In the genomic region with DNA sequence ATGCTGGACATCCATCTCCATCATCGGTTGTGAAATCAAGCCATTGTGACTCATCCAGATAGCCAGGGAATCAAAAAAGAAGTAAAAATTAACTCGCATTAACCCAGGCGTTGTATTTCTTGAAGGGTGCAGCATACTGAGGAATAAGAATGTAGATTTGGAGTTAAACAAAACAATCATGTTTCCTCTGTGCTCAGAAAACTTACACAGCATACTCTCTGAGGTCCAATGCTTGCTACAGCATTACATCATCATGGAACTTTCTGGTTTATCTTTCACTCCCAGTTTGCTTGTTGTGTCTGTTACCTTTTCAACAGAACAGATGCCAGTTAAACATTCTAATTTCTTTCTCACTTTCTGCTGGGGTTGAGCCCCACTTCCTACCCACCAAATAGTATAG, we compare ENCODE assay signal across 20 mouse cellular contexts.
"Had no signal": no experiment of that assay in that cellular context is flagged by ENCODE, and none has a peak within 500 bp of the region (broad histone marks: within the 10 kb centered on the region; RNA-seq: fewer than 3 reads in every experiment).

No protein-coding gene starts in this region.

- H3K9ac ChIP-seq: limb, embryonic 13.5 days; liver, embryonic 12.5 days; liver, embryonic 15.5 days; lung, embryonic 14.5 days; midbrain, embryonic 12.5 days; midbrain, embryonic 15.5 days; neural tube, embryonic 13.5 days had no signal

- H3K9me3 ChIP-seq: limb, embryonic 10.5 days; limb, embryonic 13.5 days; liver, embryonic 12.5 days; liver, embryonic 15.5 days; midbrain, embryonic 12.5 days; midbrain, embryonic 15.5 days; neural tube, embryonic 13.5 days had no signal

- H3K36me3 ChIP-seq: limb, embryonic 10.5 days; limb, embryonic 13.5 days; liver, embryonic 12.5 days; liver, embryonic 15.5 days; midbrain, embryonic 12.5 days; midbrain, embryonic 15.5 days; neural tube, embryonic 13.5 days had no signal

- ATAC-seq: intestine, postnatal 0 days; liver, embryonic 12.5 days; midbrain, embryonic 15.5 days had no signal

- H3K27ac ChIP-seq: kidney, postnatal 0 days; layer of hippocampus, adult 2 months; limb, embryonic 10.5 days; limb, embryonic 13.5 days; liver, embryonic 12.5 days; liver, embryonic 15.5 days; macrophage; midbrain, embryonic 12.5 days; midbrain, embryonic 15.5 days; neural tube, embryonic 13.5 days had no signal

- H3K4me3 ChIP-seq: layer of hippocampus, adult 2 months; limb, embryonic 10.5 days; limb, embryonic 13.5 days; liver, embryonic 12.5 days; liver, embryonic 15.5 days; midbrain, embryonic 12.5 days; midbrain, embryonic 15.5 days; neural tube, embryonic 13.5 days had no signal

- H3K27me3 ChIP-seq: limb, embryonic 13.5 days; liver, embryonic 12.5 days; liver, embryonic 15.5 days; midbrain, embryonic 12.5 days; midbrain, embryonic 15.5 days; neural tube, embryonic 13.5 days had no signal

- H3K4me2 ChIP-seq: limb, embryonic 13.5 days; liver, embryonic 12.5 days; liver, embryonic 15.5 days; lung, embryonic 14.5 days; midbrain, embryonic 12.5 days; midbrain, embryonic 15.5 days; neural tube, embryonic 13.5 days had no signal

- H3K4me1 ChIP-seq: limb, embryonic 10.5 days; liver, embryonic 12.5 days; liver, embryonic 15.5 days; midbrain, embryonic 12.5 days; midbrain, embryonic 15.5 days; neural tube, embryonic 13.5 days had no signal

- DNase-seq: kidney, adult 2 months; kidney, postnatal 25 days; layer of hippocampus, adult 9-11 months; liver; lung, embryonic 14.5 days; retina, postnatal 1 day; thymus, adult 18-20 months; thymus, postnatal 14 days; thymus, postnatal 4 days had no signal
